Mouse (Mus musculus): ENCODE data around the gene Ubxn1. TPM values are rescaled to one million over a fixed set of nuclear protein-coding genes. Genes with fewer than 3 reads are reported as not detected.
"Not testable (repeated sequence)": the region's sequence is repeated elsewhere in the genome, so short reads cannot be mapped to it uniquely, and the experiment has no call there.

The Ubxn1 gene
- polyA plus RNA-seq, 1 experiment from 2014 or later, result 186 TPM

DNA sequence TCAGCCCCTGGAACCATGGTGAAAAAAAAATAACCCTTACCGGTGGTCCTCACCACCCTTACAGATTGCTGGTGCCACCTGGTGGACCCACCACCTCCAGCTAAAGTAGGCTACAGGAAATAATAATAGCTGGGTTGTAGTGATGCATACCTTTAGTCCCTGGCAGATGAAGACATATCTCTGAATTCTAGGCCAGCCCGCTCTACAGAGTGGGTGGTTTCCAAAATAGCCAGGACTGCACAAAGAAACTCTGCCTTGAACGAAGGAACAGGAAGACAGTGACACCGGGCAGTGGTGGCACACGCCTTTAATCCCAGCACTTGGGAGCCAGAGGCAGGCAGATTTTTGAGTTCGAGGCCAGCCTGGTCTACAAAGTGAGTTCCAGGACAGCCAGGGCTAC lies 7.0 kb upstream of the Ubxn1 start:
- Histone ChIP-seq H3K9ac (no peak overlapping the region), H3K4me1 (no peaks in the 10 kb centered on the region), H3K4me2 (replicated peaks) (no peak overlapping the region), H3K36me3 (no peaks in the 10 kb centered on the region), H3K27me3 (replicated peaks) (no peaks in the 10 kb centered on the region), H3K9me3 (no peaks in the 10 kb centered on the region), H3K4me3 (no peak overlapping the region), H3K27ac (no peak overlapping the region)
- ATAC-seq (ENCODE audit: low FRiP score, low read depth), result no peak
- 82% methylated on average over 6 of the region's 6 CpGs for WGBS

GRCm38 (mm10) chr19:8870381-8870780 lies 915 bp upstream of the Ubxn1 start:
- ATAC-seq (ENCODE audit: low FRiP score, low read depth); H3K9ac ChIP-seq; H3K27ac ChIP-seq; H3K9me3 ChIP-seq; H3K27me3 ChIP-seq (replicated peaks); H3K4me1 ChIP-seq: not testable (repeated sequence)
- Histone ChIP-seq H3K36me3 (peaks cover 22% of the 10 kb centered on the region), H3K4me2 (replicated peaks) (peak overlapping the region; percentile 92), H3K4me3 (peak overlapping the region; percentile 79; the same call in 1 of the 2 replicates)
- 70% methylated on average over 3 of the region's 3 CpGs for WGBS

- Histone ChIP-seq H3K36me3 (peaks cover 27% of the 10 kb centered on the region), H3K9ac (peak overlapping the region; percentile 96), H3K4me3 (peak overlapping the region; percentile 79), H3K27me3 (replicated peaks) (no peaks in the 10 kb centered on the region), H3K4me1 (peaks cover 9% of the 10 kb centered on the region), H3K27ac (peak overlapping the region; percentile 23; the same call in 1 of the 2 replicates), H3K9me3 (no peaks in the 10 kb centered on the region), H3K4me2 (replicated peaks) (peak overlapping the region; percentile 92)
- WGBS, result 64% methylated on average over 9 of the region's 9 CpGs
- ATAC-seq (ENCODE audit: low FRiP score, low read depth), result peak; percentile 51
Observed at GRCm38 (mm10) chr19:8870838-8871237, 458 bp upstream of the Ubxn1 start.

GRCm38 (mm10) chr19:8872266-8872840 lies 1.1 kb downstream of the Ubxn1 start:
- no peak for ATAC-seq (ENCODE audit: low FRiP score, low read depth)
- WGBS, result 81% methylated on average over 10 of the region's 10 CpGs
- H3K9ac ChIP-seq, result peak overlapping the region; percentile 96
- no peaks in the 10 kb centered on the region for H3K27me3 ChIP-seq (replicated peaks)
- peak overlapping the region; percentile 92 for H3K4me2 ChIP-seq (replicated peaks)
- 0 out of 2 replicates have a peak overlapping the region, but pooled peaks have one; percentile 33 for H3K27ac ChIP-seq
- peaks cover 39% of the 10 kb centered on the region for H3K36me3 ChIP-seq
- peak overlapping the region; percentile 79 for H3K4me3 ChIP-seq
- no peaks in the 10 kb centered on the region for H3K9me3 ChIP-seq
- H3K4me1 ChIP-seq, result peaks cover 9% of the 10 kb centered on the region

- H3K9me3 ChIP-seq, result no peaks in the 10 kb centered on the region
- H3K36me3 ChIP-seq, result peaks cover 39% of the 10 kb centered on the region
- peaks cover 15% of the 10 kb centered on the region for H3K4me1 ChIP-seq
- no peak overlapping the region for H3K4me2 ChIP-seq (replicated peaks)
- H3K4me3 ChIP-seq, result no peak overlapping the region
- H3K9ac ChIP-seq, result no peak overlapping the region
- H3K27me3 ChIP-seq (replicated peaks), result no peaks in the 10 kb centered on the region
- WGBS, result 94% methylated on average over 7 of the region's 7 CpGs
- H3K27ac ChIP-seq, result no peak overlapping the region
- ATAC-seq (ENCODE audit: low FRiP score, low read depth), result no peak
Observed at GRCm38 (mm10) chr19:8875031-8875430, 3.7 kb downstream of the Ubxn1 start.

- H3K27ac ChIP-seq, result peak within 1 kb of the TSS; percentile 23; the same call in 1 of the 2 replicates
- peak within 1 kb of the TSS; percentile 86 for H3K9ac ChIP-seq
- no peaks in the 10 kb centered on the region for H3K27me3 ChIP-seq (replicated peaks)
- H3K36me3 ChIP-seq, result peaks cover 16% of the 10 kb centered on the region
- H3K4me2 ChIP-seq (replicated peaks), result peak within 1 kb of the TSS; percentile 77
- no peaks in the 10 kb centered on the region for H3K9me3 ChIP-seq
- 0 out of 2 replicates have a peak, but pooled peaks cover 9% of the 10 kb centered on the region for H3K4me1 ChIP-seq
- ATAC-seq (ENCODE audit: low FRiP score, low read depth), result peak; percentile 98
- under 1% methylated on average over 42 of the region's 42 CpGs for WGBS
- peak within 1 kb of the TSS; percentile 64 for H3K4me3 ChIP-seq
Observed at GRCm38 (mm10) chr19:8880311-8881033, 9.2 kb downstream of the Ubxn1 start, which contains the start of gene Uqcc3. Gene Uqcc3 (minus strand): TSS chr19:8880923.

GRCm38 (mm10) chr19:8881034-8881392 lies 9.7 kb downstream of the Ubxn1 start:
- ATAC-seq (ENCODE audit: low FRiP score, low read depth), result no peak; the same call in 1 of the 2 replicates
- Histone ChIP-seq H3K27ac (no peak overlapping the region; the same call in 1 of the 2 replicates), H3K9me3 (no peaks in the 10 kb centered on the region), H3K36me3 (peaks cover 10% of the 10 kb centered on the region), H3K27me3 (replicated peaks) (no peaks in the 10 kb centered on the region), H3K4me2 (replicated peaks) (peak overlapping the region; percentile 77), H3K9ac (no peak overlapping the region), H3K4me3 (peak overlapping the region; percentile 64), H3K4me1 (0 out of 2 replicates have a peak, but pooled peaks cover 9% of the 10 kb centered on the region)
- 29% methylated on average over 3 of the region's 3 CpGs for WGBS

GRCm38 (mm10) chr19:8883616-8884015 lies 12.3 kb downstream of the Ubxn1 start, which contains the start of the genes Lbhd1 and Gm49403:
Gene Lbhd1 (plus strand): TSS chr19:8883732.
Gene Gm49403 (plus strand): TSS chr19:8883930.
- no peak within 1 kb of the TSS for H3K9ac ChIP-seq
- H3K27me3 ChIP-seq (replicated peaks), result no peaks in the 10 kb centered on the region
- H3K4me3 ChIP-seq, result no peak within 1 kb of the TSS
- no peaks in the 10 kb centered on the region for H3K9me3 ChIP-seq
- WGBS, result 73% methylated on average over 3 of the region's 3 CpGs
- H3K36me3 ChIP-seq, result no peaks in the 10 kb centered on the region
- no peak within 1 kb of the TSS for H3K4me2 ChIP-seq (replicated peaks)
- no peak for ATAC-seq (ENCODE audit: low FRiP score, low read depth)
- H3K27ac ChIP-seq, result no peak within 1 kb of the TSS
- H3K4me1 ChIP-seq, result peaks cover 17% of the 10 kb centered on the region

GRCm38 (mm10) chr19:8886916-8887584 lies 15.8 kb downstream of the Ubxn1 start:
- ATAC-seq (ENCODE audit: low FRiP score, low read depth), result no peak
- peak overlapping the region; percentile 79 for H3K4me2 ChIP-seq (replicated peaks)
- H3K4me1 ChIP-seq, result peaks cover 12% of the 10 kb centered on the region
- no peak overlapping the region for H3K9ac ChIP-seq
- H3K27ac ChIP-seq, result no peak overlapping the region
- H3K36me3 ChIP-seq, result peaks cover 11% of the 10 kb centered on the region
- no peak overlapping the region for H3K4me3 ChIP-seq
- no peaks in the 10 kb centered on the region for H3K9me3 ChIP-seq
- no peaks in the 10 kb centered on the region for H3K27me3 ChIP-seq (replicated peaks)
- WGBS, result 54% methylated on average over 1 of the region's 1 CpGs

DNA sequence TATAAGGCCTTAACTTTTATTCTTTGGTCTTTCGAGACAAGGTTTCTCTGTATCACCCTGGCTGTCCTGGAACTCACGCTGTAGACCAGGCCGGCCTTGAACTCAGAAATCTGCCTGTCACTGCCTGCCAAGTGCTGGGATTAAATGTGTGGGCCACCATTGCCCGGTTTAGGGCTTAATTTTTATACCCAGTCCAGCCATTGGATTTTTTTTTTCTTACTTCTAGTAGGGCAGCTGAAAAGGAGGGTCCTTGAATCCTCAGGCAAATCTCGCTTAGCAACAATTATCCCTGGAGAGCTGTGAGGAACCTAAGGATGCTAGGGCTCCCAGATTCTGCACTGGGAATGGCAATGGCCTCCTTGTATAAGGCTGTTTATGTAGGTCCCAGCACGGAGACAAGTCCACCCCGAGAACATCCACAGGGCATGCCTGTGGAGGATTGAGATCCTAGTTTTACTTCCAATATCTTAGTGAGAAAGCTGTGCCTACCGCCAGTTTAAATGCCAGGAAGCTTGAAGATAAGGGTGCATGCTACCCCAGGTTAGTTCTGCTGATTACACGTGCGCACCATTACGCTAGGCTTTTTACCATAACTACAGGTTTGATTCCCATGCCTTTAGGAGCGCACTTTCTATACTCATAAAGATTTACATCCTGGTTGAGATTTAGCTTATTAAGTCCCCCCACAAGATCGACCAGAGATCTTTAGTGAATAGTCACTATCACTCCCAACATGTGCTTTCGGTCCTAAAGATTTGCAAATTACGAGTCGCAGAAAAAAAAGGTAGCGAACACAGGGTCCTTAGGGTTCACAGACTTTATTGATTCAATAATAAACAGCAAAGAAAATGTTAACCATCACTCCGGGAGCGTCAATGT lies 16.5 kb downstream of the Ubxn1 start:
- 13% methylated on average over 19 of the region's 19 CpGs for WGBS
- Histone ChIP-seq H3K27ac (peak overlapping the region; percentile 12; the same call in 1 of the 2 replicates), H3K4me3 (peak overlapping the region; percentile 57), H3K27me3 (replicated peaks) (no peaks in the 10 kb centered on the region), H3K9me3 (no peaks in the 10 kb centered on the region), H3K36me3 (peaks cover 11% of the 10 kb centered on the region), H3K4me1 (peaks cover 12% of the 10 kb centered on the region), H3K9ac (peak overlapping the region; percentile 75), H3K4me2 (replicated peaks) (peak overlapping the region; percentile 79)
- ATAC-seq (ENCODE audit: low FRiP score, low read depth), result no peak; the same call in 1 of the 2 replicates

DNA sequence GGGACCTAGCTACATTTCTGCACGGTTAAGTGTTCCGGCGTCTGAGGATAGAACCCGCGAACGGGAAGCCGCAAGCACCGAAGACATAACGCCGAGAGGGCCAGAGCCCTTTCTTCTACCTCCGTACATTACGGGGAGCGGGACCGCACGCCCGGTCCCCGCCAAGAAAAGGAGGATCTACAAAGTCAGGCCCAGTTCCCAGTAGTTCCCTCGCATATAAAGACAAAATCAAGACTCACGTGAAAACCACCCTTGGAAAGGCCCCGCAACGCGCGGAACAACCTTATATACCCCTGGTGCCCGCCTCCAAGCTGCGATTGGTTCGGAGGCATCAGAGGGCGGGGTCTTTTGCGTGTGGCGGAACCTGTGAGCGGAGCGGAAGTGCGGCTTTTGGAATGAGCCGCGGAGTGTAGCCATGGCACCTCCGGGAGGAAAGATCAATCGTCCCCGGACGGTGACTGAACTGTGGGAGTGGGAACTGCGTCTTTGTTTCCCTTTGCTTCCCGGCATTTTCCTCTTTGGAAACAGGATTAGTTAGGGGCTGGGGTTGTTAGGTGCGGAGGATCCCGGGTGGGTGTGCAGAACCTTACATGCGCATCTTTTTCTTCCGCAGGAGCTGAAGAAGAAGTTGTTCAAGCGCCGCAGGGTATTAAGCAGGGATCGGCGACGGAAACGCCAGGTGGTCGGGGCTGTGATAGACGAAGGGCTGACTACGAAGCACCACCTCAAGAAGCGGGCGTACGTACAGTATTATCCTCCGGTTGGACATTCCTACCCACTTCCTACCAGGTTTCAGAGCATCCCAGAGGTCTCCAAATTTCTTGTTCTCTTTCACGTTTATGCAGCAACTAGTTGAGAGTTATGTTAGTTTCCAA lies 17.5 kb downstream of the Ubxn1 start, which contains the start of the genes 1810009A15Rik and Gm49416:
Gene 1810009A15Rik (plus strand): TSS at position 343 of the 875 bp plus-strand sequence.
Gene Gm49416 (plus strand): TSS at position 416 of the 875 bp plus-strand sequence.
- peak within 1 kb of the TSS; percentile 57 for H3K4me3 ChIP-seq
- peaks cover 15% of the 10 kb centered on the region for H3K4me1 ChIP-seq
- H3K4me2 ChIP-seq (replicated peaks), result peak within 1 kb of the TSS; percentile 79
- H3K36me3 ChIP-seq, result peaks cover 11% of the 10 kb centered on the region
- peak within 1 kb of the TSS; percentile 75 for H3K9ac ChIP-seq
- H3K27me3 ChIP-seq (replicated peaks), result no peaks in the 10 kb centered on the region
- no peaks in the 10 kb centered on the region for H3K9me3 ChIP-seq
- WGBS, result under 1% methylated on average over 58 of the region's 58 CpGs
- peak; percentile 95 for ATAC-seq (ENCODE audit: low FRiP score, low read depth)
- peak within 1 kb of the TSS; percentile 67 for H3K27ac ChIP-seq
